Comparison of ENCODE assay signal across 9 mouse cellular contexts in genomic region chr9:50746214-50746677, GRCm38 (mm10). TPM values are rescaled to one million over a fixed set of nuclear protein-coding genes. Genes with fewer than 3 reads are reported as not detected.
DNase-seq lines count a peak whose midpoint lies in the region; ATAC-seq and TF ChIP-seq lines count a peak whose summit lies in the region.
"Had no signal": no experiment of that assay in that cellular context is flagged by ENCODE, and none has a peak within 500 bp of the region (broad histone marks: within the 10 kb centered on the region; RNA-seq: fewer than 3 reads in every experiment).

2310030G06Rik (minus strand) TSS chr9:50746536.

- peak within 1 kb of the TSS; percentile 71 for H3K4me3 ChIP-seq in gastrocnemius, adult 2 months
- peak within 1 kb of the TSS; percentile 51 for H3K4me3 ChIP-seq in hindbrain, embryonic 10.5 days
- peak within 1 kb of the TSS; percentile 43 for H3K4me3 ChIP-seq in limb, embryonic 13.5 days
- H3K4me3 ChIP-seq in midbrain, embryonic 15.5 days: peak within 1 kb of the TSS; percentile 34

- peaks cover 40% of the 10 kb centered on the region for H3K27me3 ChIP-seq in hindbrain, embryonic 10.5 days (ENCODE audit: insufficient read depth, poor library complexity, severe bottlenecking)
- peaks cover 8% of the 10 kb centered on the region; the same call in 1 of the 2 replicates for H3K27me3 ChIP-seq in limb, embryonic 13.5 days
- no peaks in the 10 kb centered on the region; the same call in 1 of the 2 replicates for H3K27me3 ChIP-seq in midbrain, embryonic 15.5 days (replicated peaks)

- peaks cover 13% of the 10 kb centered on the region for H3K4me1 ChIP-seq in hindbrain, embryonic 10.5 days (replicated peaks)
- H3K4me1 ChIP-seq in limb, embryonic 13.5 days: peaks cover 16% of the 10 kb centered on the region
- H3K4me1 ChIP-seq in midbrain, embryonic 15.5 days: peaks cover 9% of the 10 kb centered on the region

- H3K4me2 ChIP-seq in limb, embryonic 13.5 days (replicated peaks): peak within 1 kb of the TSS; percentile 69
- peak within 1 kb of the TSS; percentile 55 for H3K4me2 ChIP-seq in midbrain, embryonic 15.5 days

- H3K9ac ChIP-seq in limb, embryonic 13.5 days: peak within 1 kb of the TSS; percentile 56
- 0 out of 2 replicates have a peak within 1 kb of the TSS, but pooled peaks have one; percentile 16 for H3K9ac ChIP-seq in midbrain, embryonic 15.5 days

- no peaks in the 10 kb centered on the region for H3K9me3 ChIP-seq in hindbrain, embryonic 10.5 days
- no peaks in the 10 kb centered on the region for H3K9me3 ChIP-seq in limb, embryonic 13.5 days
- H3K9me3 ChIP-seq in midbrain, embryonic 15.5 days: no peaks in the 10 kb centered on the region

- TF ChIP-seq CTCF in gastrocnemius, adult 2 months (IDR thresholded peaks at IDR 0.05): peak; percentile 27; the same call in 1 of the 2 replicates

- intact Hi-C loops in gastrocnemius, adult 2 months (cut with DNase I): no loop called here

- no peaks in the 10 kb centered on the region for H3K36me3 ChIP-seq in hindbrain, embryonic 10.5 days
- H3K36me3 ChIP-seq in limb, embryonic 13.5 days: no peaks in the 10 kb centered on the region
- H3K36me3 ChIP-seq in midbrain, embryonic 15.5 days (replicated peaks): no peaks in the 10 kb centered on the region

- H3K27ac ChIP-seq in gastrocnemius, adult 2 months: peak within 1 kb of the TSS; percentile 85
- H3K27ac ChIP-seq in hindbrain, embryonic 10.5 days: peak within 1 kb of the TSS; percentile 69
- H3K27ac ChIP-seq in limb, embryonic 13.5 days: no peak within 1 kb of the TSS
- H3K27ac ChIP-seq in midbrain, embryonic 15.5 days: no peak within 1 kb of the TSS

- peak; percentile 50 for DNase-seq in gastrocnemius, adult 2 months
- DNase-seq in gastrocnemius, adult 8-10 months (ENCODE audit: low spot score in 2 of 2): no peak
- peak; percentile 70 for DNase-seq in embryo, embryonic 10 days (ENCODE audit: low spot score)
- peak; percentile 35 for DNase-seq in hindbrain, embryonic 10.5 days (ENCODE audit: low spot score)
- DNase-seq in frontal cortex, postnatal 25 days (ENCODE audit: low spot score in 2 of 2): no peak
- DNase-seq in thymus, postnatal 10 days (ENCODE audit: low spot score in 2 of 2): no peak

- ATAC-seq in limb, embryonic 13.5 days (ENCODE audit: low FRiP score, low read depth): no peak
- ATAC-seq in midbrain, embryonic 15.5 days (replicated peaks): no peak

- 2% methylated on average over 19 of the region's 19 CpGs for WGBS in hindbrain, embryonic 10.5 days
- 0% methylated on average over 19 of the region's 19 CpGs for WGBS in limb, embryonic 13.5 days
- WGBS in midbrain, embryonic 15.5 days: 2% methylated on average over 19 of the region's 19 CpGs

RNA-seq across cellular contexts. Expression of gene 2310030G06Rik, which starts in this region (rescaled TPM):
- total RNA-seq in gastrocnemius, adult 2 months (2021): 1 to 10 TPM; 2.4 to 6.5 TPM
- 1 to 10 TPM; 2.9 to 5.9 (median 4.8) TPM for total RNA-seq in gastrocnemius, adult 8-10 months (2022)
- 1.5 and 2.5 TPM in 2 replicates for polyA plus RNA-seq in hindbrain, embryonic 10.5 days (2016; fragmentation: Nextera tagmentation; extraction: Ambion mirVana)
- 3.8 and 4.7 TPM in 2 replicates for polyA plus RNA-seq in limb, embryonic 13.5 days (2015; fragmentation: Nextera tagmentation; extraction: Ambion mirVana)
- 1.5 and 2.3 TPM in 2 replicates for polyA plus RNA-seq in midbrain, embryonic 15.5 days (2015; fragmentation: Nextera tagmentation; extraction: Ambion mirVana)
- total RNA-seq: MEL had no signal

Comparison
In these comparisons a context has a peak if more than half of its experiments do, and no peak if none do; other contexts are left out.
1. DNase-seq: peak in gastrocnemius, adult 2 months (single experiment), embryo, embryonic 10 days (single experiment) and hindbrain, embryonic 10.5 days (single experiment); none in gastrocnemius, adult 8-10 months (0 of 2), frontal cortex, postnatal 25 days (0 of 2) and thymus, postnatal 10 days (0 of 2).
2. H3K27ac ChIP-seq: peak in gastrocnemius, adult 2 months (single experiment) and hindbrain, embryonic 10.5 days (single experiment); none in limb, embryonic 13.5 days (single experiment) and midbrain, embryonic 15.5 days (single experiment).
3. Peak in every context shown above with its lines, with median percentiles within 50 percentile points of each other: H3K4me3 ChIP-seq.